In the genomic region with DNA sequence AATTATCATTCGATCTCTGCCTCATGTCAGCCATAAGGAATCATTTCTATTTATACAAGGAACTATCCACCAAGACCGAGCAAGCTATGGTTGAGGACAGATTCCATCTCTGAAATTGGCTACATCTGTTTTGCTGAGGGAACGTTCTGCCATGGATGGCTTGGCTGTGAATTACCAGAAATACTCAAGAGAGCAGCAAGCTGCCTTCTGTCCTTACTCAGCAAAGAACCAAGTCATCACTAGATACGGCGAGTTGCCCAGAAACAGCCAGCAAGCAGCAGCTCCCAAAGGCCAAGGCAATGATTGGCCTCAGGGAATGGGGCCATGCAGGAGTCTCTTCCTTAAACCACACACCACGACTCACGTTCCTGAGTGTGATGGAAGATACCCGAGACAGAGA, we compare ENCODE assay signal across 14 mouse cellular contexts.
A peak's percentile ranks its signal among the peaks of the same experiment; 100 is the strongest.
DNase-seq lines count a peak whose midpoint lies in the region; ATAC-seq and TF ChIP-seq lines count a peak whose summit lies in the region.
"Had no signal": no experiment of that assay in that cellular context is flagged by ENCODE, and none has a peak within 500 bp of the region (broad histone marks: within the 10 kb centered on the region; RNA-seq: fewer than 3 reads in every experiment).

No protein-coding gene starts in this region.

- H3K4me3 ChIP-seq in midbrain, postnatal 0 days (ENCODE audit: low read depth, low read length) = no peak overlapping the region
- no peak overlapping the region for H3K4me3 ChIP-seq in midbrain, embryonic 16.5 days (ENCODE audit: low read depth, low read length)
- no peak overlapping the region for H3K4me3 ChIP-seq in kidney, embryonic 14.5 days (ENCODE audit: low read length)
- H3K4me3 ChIP-seq: lung, embryonic 15.5 days had no signal

- H3K4me1 ChIP-seq in midbrain, postnatal 0 days (ENCODE audit: insufficient read depth, low read length) = no peaks in the 10 kb centered on the region; the same call in 1 of the 2 replicates
- H3K4me1 ChIP-seq in midbrain, embryonic 16.5 days (ENCODE audit: control insufficient read depth, insufficient read depth, low read length) = no peaks in the 10 kb centered on the region
- no peaks in the 10 kb centered on the region for H3K4me1 ChIP-seq in kidney, embryonic 14.5 days (ENCODE audit: control insufficient read depth, insufficient read depth, low read length)
- H3K4me1 ChIP-seq: lung, embryonic 15.5 days had no signal

- no peaks in the 10 kb centered on the region for H3K36me3 ChIP-seq in midbrain, postnatal 0 days (ENCODE audit: insufficient read depth, low read length)
- no peaks in the 10 kb centered on the region for H3K36me3 ChIP-seq in midbrain, embryonic 16.5 days (ENCODE audit: control insufficient read depth, insufficient read depth, low read length)
- H3K36me3 ChIP-seq in kidney, embryonic 14.5 days (ENCODE audit: control insufficient read depth, insufficient read depth, low read length) = no peaks in the 10 kb centered on the region
- H3K36me3 ChIP-seq: lung, embryonic 15.5 days had no signal

- no peak overlapping the region for H3K9ac ChIP-seq in midbrain, postnatal 0 days (replicated peaks; ENCODE audit: low read length, poor library complexity, severe bottlenecking)
- H3K9ac ChIP-seq in midbrain, embryonic 16.5 days (ENCODE audit: low read depth, low read length) = no peak overlapping the region
- H3K9ac ChIP-seq in kidney, embryonic 14.5 days (ENCODE audit: low read depth, low read length) = no peak overlapping the region
- H3K9ac ChIP-seq: lung, embryonic 15.5 days had no signal

- no peak overlapping the region for H3K4me2 ChIP-seq in midbrain, postnatal 0 days (ENCODE audit: low read depth, low read length, poor library complexity, severe bottlenecking)
- H3K4me2 ChIP-seq in midbrain, embryonic 16.5 days (ENCODE audit: low read length) = no peak overlapping the region
- H3K4me2 ChIP-seq in kidney, embryonic 14.5 days (replicated peaks; ENCODE audit: low read depth, low read length) = no peak overlapping the region
- H3K4me2 ChIP-seq: liver, embryonic 11.5 days; lung, embryonic 15.5 days had no signal

- TF ChIP-seq CTCF in midbrain, postnatal 0 days (IDR thresholded peaks at IDR 0.05) = no peak

- H3K27me3 ChIP-seq in midbrain, postnatal 0 days (ENCODE audit: insufficient read depth, low read length) = no peaks in the 10 kb centered on the region
- no peaks in the 10 kb centered on the region for H3K27me3 ChIP-seq in midbrain, embryonic 16.5 days (ENCODE audit: control insufficient read depth, insufficient read depth, low read depth, low read length)
- H3K27me3 ChIP-seq in kidney, embryonic 14.5 days (ENCODE audit: control insufficient read depth, insufficient read depth, low read length) = no peaks in the 10 kb centered on the region
- H3K27me3 ChIP-seq: lung, embryonic 15.5 days had no signal

- WGBS in midbrain, postnatal 0 days = 82% methylated on average over 8 of the region's 8 CpGs
- 89% methylated on average over 8 of the region's 8 CpGs for WGBS in midbrain, embryonic 16.5 days
- 77% methylated on average over 8 of the region's 8 CpGs for WGBS in kidney, embryonic 14.5 days

- H3K27ac ChIP-seq in midbrain, postnatal 0 days (ENCODE audit: low read depth, low read length) = no peak overlapping the region
- no peak overlapping the region for H3K27ac ChIP-seq in midbrain, embryonic 16.5 days (ENCODE audit: low read length)
- H3K27ac ChIP-seq in kidney, embryonic 14.5 days (ENCODE audit: low read depth, low read length) = no peak overlapping the region
- H3K27ac ChIP-seq: lung, embryonic 15.5 days had no signal

- intact Hi-C loops in gastrocnemius, postnatal 36 days (cut with DNase I) = no loop called here

- no peak for ATAC-seq in midbrain, postnatal 0 days (ENCODE audit: low FRiP score)
- no peak for ATAC-seq in midbrain, embryonic 16.5 days
- ATAC-seq in kidney, embryonic 14.5 days (ENCODE audit: low FRiP score, low TSS enrichment) = no peak
- ATAC-seq: intestine, embryonic 16.5 days had no signal

- DNase-seq in adrenal gland, adult 2 months = peak; percentile 55
- DNase-seq in adrenal gland, adult 18-20 months (ENCODE audit: low spot score in 2 of 2) = no peak
- peak; percentile 5 for DNase-seq in gastrocnemius, adult 18-20 months (ENCODE audit: low spot score)
- no peak for DNase-seq in gastrocnemius, postnatal 36 days
- peak; percentile 42 for DNase-seq in midbrain, postnatal 0 days (ENCODE audit: low spot score)
- peak; percentile 59 for DNase-seq in telencephalon, adult 2 months (ENCODE audit: low read depth, low spot score)
- DNase-seq: kidney, postnatal 14 days; retina, postnatal 1 day; thymus, adult 2 months had no signal

- no peaks in the 10 kb centered on the region for H3K9me3 ChIP-seq in midbrain, postnatal 0 days (ENCODE audit: low read length)
- H3K9me3 ChIP-seq in midbrain, embryonic 16.5 days (replicated peaks; ENCODE audit: control insufficient read depth, low read length, poor library complexity, severe bottlenecking) = no peaks in the 10 kb centered on the region
- no peaks in the 10 kb centered on the region for H3K9me3 ChIP-seq in kidney, embryonic 14.5 days (ENCODE audit: control insufficient read depth, low read length)
- H3K9me3 ChIP-seq: lung, embryonic 15.5 days had no signal

Comparison
In these comparisons a context has a peak if more than half of its experiments do, and no peak if none do; other contexts are left out.
1. DNase-seq: peak in adrenal gland, adult 2 months (single experiment), gastrocnemius, adult 18-20 months (single experiment), midbrain, postnatal 0 days (single experiment) and telencephalon, adult 2 months (single experiment); none in adrenal gland, adult 18-20 months (0 of 2) and gastrocnemius, postnatal 36 days (0 of 2).